Mouse (Mus musculus): ENCODE data around the gene Gpx6. TPM values are rescaled to one million over a fixed set of nuclear protein-coding genes. Genes with fewer than 3 reads are reported as not detected.

Gpx6 gene
- polyA plus RNA-seq, 1 experiment = not detected

DNA sequence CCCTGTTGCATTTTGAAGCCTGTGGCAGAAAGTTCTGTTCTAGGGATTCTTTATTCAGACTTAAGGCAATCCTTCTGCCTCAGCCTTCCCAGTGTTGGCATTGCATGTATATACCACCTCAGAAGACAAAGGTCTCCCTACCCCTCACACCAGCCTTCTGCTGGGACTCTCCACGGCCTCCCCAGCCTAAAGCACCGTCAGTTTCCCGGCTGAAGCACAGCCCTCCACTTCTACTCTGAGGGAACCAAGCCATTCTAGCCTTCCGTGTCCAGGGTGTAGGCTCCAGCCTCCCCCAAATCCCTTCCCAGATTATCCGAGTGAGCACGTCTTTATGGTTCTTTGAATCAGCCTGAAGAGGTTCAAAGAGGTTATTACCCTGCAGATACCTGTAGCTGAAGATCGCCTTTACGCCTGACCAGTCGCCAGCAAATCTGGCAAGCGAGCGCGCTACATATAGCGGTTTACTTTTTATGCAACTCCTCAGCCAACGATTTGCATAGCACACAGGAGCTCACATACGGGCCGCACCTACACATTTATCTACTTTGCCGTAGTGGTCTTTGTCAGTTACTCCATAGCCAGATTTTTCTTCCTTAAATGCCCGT, 10.1 kb downstream of the Gpx6 start:
- Histone ChIP-seq H3K27me3 (replicated peaks) (peaks cover 71% of the 10 kb centered on the region), H3K9me3 (peaks cover 3% of the 10 kb centered on the region; the same call in 1 of the 2 replicates), H3K4me3 (replicated peaks) (peak overlapping the region; percentile 3), H3K4me1 (peaks cover 29% of the 10 kb centered on the region), H3K36me3 (replicated peaks; ENCODE audit: low read length) (no peaks in the 10 kb centered on the region)
- TF ChIP-seq FLI1 (IDR thresholded peaks at IDR 0.05; ENCODE audit: low read length) (no peak), GATA1 (IDR thresholded peaks at IDR 0.05; ENCODE audit: borderline replicate concordance, low read length) (no peak)

DNA sequence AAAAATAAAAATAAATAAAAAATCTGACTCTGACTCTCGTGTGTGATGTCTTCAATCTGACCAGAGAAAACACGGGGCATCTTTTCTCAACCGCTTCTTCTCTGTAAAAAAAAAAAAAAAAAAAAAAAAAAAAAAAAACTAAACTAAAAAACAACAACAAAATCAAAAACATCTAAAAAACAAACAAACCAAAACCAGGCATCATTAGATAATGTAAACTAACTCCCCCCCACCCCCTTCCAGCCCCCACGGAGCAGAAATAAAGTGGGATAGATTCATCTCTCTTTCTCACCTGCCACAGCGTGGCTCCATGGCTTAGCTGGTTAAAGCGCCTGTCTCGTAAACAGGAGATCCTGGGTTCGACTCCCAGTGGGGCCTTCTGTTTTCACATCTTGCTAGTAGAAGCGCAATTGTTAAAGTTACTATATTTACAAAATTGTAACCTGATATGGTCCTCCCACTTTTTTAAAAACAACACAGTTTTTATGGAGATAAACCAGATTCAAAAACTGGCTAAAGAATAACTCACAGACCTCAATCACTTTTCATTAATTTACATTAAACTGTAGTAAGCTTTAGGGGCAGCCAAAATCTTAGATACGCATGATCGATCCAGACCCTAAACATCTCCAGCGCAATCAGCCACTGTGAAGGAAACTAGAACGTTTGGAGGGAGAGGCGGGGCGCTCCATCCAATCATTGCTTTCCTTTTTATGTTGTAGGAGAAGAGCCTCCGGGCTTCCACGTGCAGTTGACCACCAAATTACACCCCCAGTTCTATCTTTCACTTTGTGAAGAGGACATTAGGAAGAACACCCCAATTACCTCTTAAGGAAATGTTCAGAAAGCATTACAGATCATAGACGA, 10.8 kb downstream of the Gpx6 start:
- Histone ChIP-seq H3K4me3 (replicated peaks) (no peak overlapping the region), H3K4me1 (peaks cover 35% of the 10 kb centered on the region), H3K9me3 (peaks cover 3% of the 10 kb centered on the region; the same call in 1 of the 2 replicates), H3K27me3 (replicated peaks) (peaks cover 73% of the 10 kb centered on the region), H3K36me3 (replicated peaks; ENCODE audit: low read length) (no peaks in the 10 kb centered on the region)
- TF ChIP-seq GATA1 (IDR thresholded peaks at IDR 0.05; ENCODE audit: borderline replicate concordance, low read length) = no peak
- no peak for TF ChIP-seq FLI1 (IDR thresholded peaks at IDR 0.05; ENCODE audit: low read length)

DNA sequence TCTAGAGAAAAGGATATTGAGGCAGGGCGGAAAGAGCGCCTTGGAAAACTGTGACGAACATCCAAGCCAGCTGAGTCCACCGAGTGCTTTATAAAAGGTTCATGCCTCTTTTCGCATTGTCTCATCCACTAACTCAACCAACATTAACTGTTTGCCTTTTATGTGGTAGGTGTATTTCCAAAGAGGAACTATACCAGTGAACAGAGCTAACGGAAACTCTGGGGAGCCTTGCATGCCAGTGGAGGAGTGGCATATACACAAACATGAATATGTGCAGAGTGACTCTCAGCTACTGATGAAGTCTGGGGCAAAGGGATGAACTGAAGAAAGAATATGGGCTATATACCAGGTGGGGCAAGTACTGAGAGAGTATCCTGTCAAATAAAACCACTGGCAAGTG, 11.5 kb downstream of the Gpx6 start:
- peaks cover 77% of the 10 kb centered on the region for H3K27me3 ChIP-seq (replicated peaks)
- H3K9me3 ChIP-seq = peaks cover 8% of the 10 kb centered on the region
- TF ChIP-seq GATA1 (IDR thresholded peaks at IDR 0.05; ENCODE audit: borderline replicate concordance, low read length) (no peak), FLI1 (IDR thresholded peaks at IDR 0.05; ENCODE audit: low read length) (no peak)
- no peaks in the 10 kb centered on the region for H3K36me3 ChIP-seq (replicated peaks; ENCODE audit: low read length)
- peaks cover 35% of the 10 kb centered on the region for H3K4me1 ChIP-seq
- H3K4me3 ChIP-seq (replicated peaks) = no peak overlapping the region

DNA sequence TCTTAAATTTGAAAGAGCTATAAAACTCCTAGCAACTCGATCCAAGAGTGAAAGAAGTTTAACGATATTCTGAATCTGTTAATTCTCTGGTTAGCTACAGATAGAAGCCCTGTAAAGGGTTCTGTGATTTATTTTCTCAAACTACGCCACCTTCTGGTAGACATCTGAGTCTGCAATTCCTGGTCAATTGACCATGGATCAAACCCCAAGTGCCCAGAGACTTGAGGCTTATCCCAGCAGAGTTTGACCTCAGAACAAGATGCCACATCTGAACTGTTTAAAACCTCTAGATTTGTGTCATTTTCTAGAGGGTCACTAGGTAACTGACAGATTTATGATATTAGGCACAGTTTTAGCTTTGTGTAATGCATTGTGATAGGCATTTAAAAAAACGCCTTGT, 14.3 kb downstream of the Gpx6 start:
- Histone ChIP-seq H3K9me3 (peaks cover 11% of the 10 kb centered on the region), H3K4me1 (peaks cover 21% of the 10 kb centered on the region), H3K27me3 (replicated peaks) (peaks cover 67% of the 10 kb centered on the region), H3K36me3 (replicated peaks; ENCODE audit: low read length) (no peaks in the 10 kb centered on the region), H3K4me3 (replicated peaks) (no peak overlapping the region)
- TF ChIP-seq FLI1 (IDR thresholded peaks at IDR 0.05; ENCODE audit: low read length) (no peak), GATA1 (IDR thresholded peaks at IDR 0.05; ENCODE audit: borderline replicate concordance, low read length) (no peak)

DNA sequence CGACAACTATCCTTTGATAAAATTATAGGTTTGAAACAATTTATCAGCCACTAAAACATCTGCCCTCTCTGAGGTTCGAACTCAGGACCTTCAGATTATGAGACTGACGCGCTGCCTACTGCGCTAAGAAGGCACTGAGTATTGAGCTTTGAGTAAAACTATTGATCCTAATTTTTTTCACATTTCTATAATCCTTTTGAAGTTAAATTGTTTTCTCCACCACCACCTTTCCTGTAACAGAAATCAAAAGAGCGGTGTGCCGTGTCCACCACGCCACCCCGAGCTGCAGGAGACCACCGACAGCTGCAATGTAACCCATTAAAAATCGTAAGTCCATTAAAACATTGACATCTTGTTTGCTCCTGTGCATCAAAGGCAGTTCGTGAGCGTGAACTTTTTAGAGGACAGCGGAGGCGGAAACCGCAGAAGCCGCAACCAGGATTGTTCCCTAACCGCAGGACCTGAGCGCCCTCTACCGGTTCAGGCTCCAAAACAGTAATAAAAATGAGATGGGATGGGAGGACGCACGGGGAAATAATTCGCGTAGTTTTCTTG, 14.8 kb downstream of the Gpx6 start:
- H3K27me3 ChIP-seq (replicated peaks) = peaks cover 63% of the 10 kb centered on the region
- H3K4me1 ChIP-seq = peaks cover 20% of the 10 kb centered on the region
- peak overlapping the region; percentile 86 for H3K4me3 ChIP-seq (replicated peaks)

DNA sequence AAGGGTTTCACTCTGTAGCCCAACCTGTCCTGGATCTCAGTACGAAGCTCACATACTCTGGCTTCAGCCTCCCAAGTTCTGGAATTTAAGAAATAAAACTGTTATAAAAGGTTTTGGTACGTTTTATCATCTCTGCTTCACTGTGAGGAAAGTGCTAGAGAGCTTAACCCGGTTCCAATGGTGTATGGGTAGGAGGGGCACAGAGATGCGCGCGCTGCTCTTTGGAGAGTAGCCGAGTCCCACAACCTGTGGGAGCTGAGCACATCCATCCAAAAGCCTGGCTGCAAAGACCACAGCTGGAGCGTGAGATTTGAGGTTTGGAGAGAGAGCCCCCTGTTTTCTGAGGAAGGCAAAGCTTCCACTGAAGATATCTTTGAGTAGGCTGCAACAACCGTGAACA, 15.5 kb downstream of the Gpx6 start:
- Histone ChIP-seq H3K9me3 (peaks cover 11% of the 10 kb centered on the region), H3K36me3 (replicated peaks; ENCODE audit: low read length) (no peaks in the 10 kb centered on the region), H3K4me3 (replicated peaks) (no peak overlapping the region), H3K4me1 (peaks cover 14% of the 10 kb centered on the region), H3K27me3 (replicated peaks) (peaks cover 57% of the 10 kb centered on the region)
- TF ChIP-seq FLI1 (IDR thresholded peaks at IDR 0.05; ENCODE audit: low read length) = no peak
- no peak for TF ChIP-seq GATA1 (IDR thresholded peaks at IDR 0.05; ENCODE audit: borderline replicate concordance, low read length)

More for the DNA sequence above, 14.8 kb downstream of the Gpx6 start:
- TF ChIP-seq FLI1 (IDR thresholded peaks at IDR 0.05; ENCODE audit: low read length) (no peak), GATA1 (IDR thresholded peaks at IDR 0.05; ENCODE audit: borderline replicate concordance, low read length) (no peak)
- H3K9me3 ChIP-seq = peaks cover 11% of the 10 kb centered on the region
- no peaks in the 10 kb centered on the region for H3K36me3 ChIP-seq (replicated peaks; ENCODE audit: low read length)

DNA sequence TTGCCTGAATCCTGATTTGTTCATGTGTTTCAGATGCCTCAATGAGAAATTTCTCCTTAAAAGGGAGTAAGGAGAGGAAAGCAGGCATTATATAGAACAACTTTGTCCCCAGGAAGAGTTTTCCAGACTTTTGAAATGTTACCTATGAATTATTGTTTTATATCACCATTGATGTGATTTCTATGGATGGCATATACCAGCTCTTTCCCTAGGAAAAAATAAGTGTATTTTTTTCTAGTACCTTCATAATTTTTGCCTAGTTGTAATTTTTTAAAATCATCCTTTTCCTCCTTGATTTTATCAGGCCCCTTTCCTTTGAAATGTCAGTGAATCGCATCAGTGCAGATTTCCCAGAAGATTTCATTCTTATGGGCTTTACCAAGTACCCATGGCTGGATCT, 34.7 kb downstream of the Gpx6 start, which contains the start of gene Olfr1367:
Olfr1367 (plus strand) TSS at position 301 of the 400 bp plus-strand sequence.
- peaks cover 21% of the 10 kb centered on the region for H3K27me3 ChIP-seq (replicated peaks)
- no peak within 1 kb of the TSS for H3K4me3 ChIP-seq (replicated peaks)
- peaks cover under 1% of the 10 kb centered on the region; the same call in 1 of the 2 replicates for H3K4me1 ChIP-seq
- TF ChIP-seq GATA1 (IDR thresholded peaks at IDR 0.05; ENCODE audit: borderline replicate concordance, low read length) (no peak), FLI1 (IDR thresholded peaks at IDR 0.05; ENCODE audit: low read length) (no peak)
- H3K9me3 ChIP-seq = no peaks in the 10 kb centered on the region
- H3K36me3 ChIP-seq (replicated peaks; ENCODE audit: low read length) = no peaks in the 10 kb centered on the region

DNA sequence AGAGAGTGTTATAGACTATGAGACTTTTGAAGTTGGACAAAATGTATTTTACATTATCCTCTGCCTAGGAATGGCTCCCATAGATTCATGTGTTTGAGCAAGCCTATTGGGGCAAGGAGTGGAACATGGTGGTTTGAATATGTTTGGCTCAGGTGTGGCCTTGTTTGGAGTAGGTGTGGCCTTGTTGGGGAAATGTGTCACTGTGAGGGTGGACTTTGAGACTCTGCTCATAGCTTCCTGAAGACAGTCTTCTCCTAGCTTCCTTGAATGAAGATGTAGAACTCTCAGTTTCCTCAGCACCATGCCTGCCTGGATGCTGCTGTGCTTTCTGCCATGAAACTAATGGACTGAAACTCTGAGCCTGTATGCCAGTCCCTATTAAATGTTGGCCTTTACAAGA, 38.7 kb downstream of the Gpx6 start:
- Histone ChIP-seq H3K27me3 (replicated peaks) (peaks cover 18% of the 10 kb centered on the region), H3K4me1 (peaks cover 5% of the 10 kb centered on the region; the same call in 1 of the 2 replicates), H3K36me3 (replicated peaks; ENCODE audit: low read length) (no peaks in the 10 kb centered on the region), H3K4me3 (replicated peaks) (no peak overlapping the region), H3K9me3 (no peaks in the 10 kb centered on the region)
- TF ChIP-seq GATA1 (IDR thresholded peaks at IDR 0.05; ENCODE audit: borderline replicate concordance, low read length) = no peak
- no peak for TF ChIP-seq FLI1 (IDR thresholded peaks at IDR 0.05; ENCODE audit: low read length)

DNA sequence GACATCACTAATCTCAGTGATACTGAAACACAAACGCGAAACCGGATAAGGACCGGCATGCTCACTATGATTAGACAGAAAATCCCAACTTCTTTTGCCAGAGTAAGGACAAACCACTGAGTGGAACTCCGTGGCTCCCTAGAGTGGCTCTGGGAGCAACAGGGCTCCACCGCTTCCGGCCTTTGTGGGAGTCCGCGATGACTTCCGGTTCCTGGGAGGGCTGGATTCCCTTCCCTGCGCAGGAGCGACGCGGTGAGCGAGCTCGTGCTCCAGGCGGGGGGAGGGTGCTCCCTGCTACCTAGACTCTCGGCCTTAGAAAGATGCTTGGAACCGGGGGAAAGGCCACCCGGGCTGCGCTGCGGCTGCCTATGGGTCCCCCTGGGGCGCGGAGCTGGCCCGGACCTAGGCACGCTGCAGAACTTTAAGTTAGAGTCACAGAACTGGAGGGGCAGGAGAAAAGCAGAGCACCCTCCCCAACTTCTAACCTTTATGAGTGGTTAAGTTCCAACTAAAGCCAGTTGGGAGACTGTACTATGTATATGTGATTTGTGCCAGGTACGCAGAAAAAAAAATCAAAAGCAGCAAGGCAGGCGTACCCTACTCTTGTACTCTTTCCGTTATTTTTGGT, 50.8 kb downstream of the Gpx6 start, which contains the start of gene Zscan12:
Zscan12 (plus strand) TSS at position 200 of the 628 bp plus-strand sequence.
- H3K9me3 ChIP-seq = peaks cover 10% of the 10 kb centered on the region
- H3K4me3 ChIP-seq (replicated peaks) = peak within 1 kb of the TSS; percentile 95
- H3K36me3 ChIP-seq (replicated peaks; ENCODE audit: low read length) = peaks cover 25% of the 10 kb centered on the region
- peak; percentile 91; the same call in 1 of the 2 replicates for TF ChIP-seq FLI1 (IDR thresholded peaks at IDR 0.05; ENCODE audit: low read length)
- no peak for TF ChIP-seq GATA1 (IDR thresholded peaks at IDR 0.05; ENCODE audit: borderline replicate concordance, low read length)
- peaks cover 25% of the 10 kb centered on the region for H3K4me1 ChIP-seq
- peaks cover 5% of the 10 kb centered on the region for H3K27me3 ChIP-seq (replicated peaks)

All from megakaryocyte, embryonic 14.5 days (primary cell).